Mouse (Mus musculus): ENCODE results near the gene Ston1. TPM values are rescaled to one million over a fixed set of nuclear protein-coding genes. Genes with fewer than 3 reads are reported as not detected.
A peak's percentile ranks its signal among the peaks of the same experiment; 100 is the strongest.

The Ston1 gene
- polyA plus RNA-seq, 1 experiment from 2014 or later, result 1.8 TPM

DNA sequence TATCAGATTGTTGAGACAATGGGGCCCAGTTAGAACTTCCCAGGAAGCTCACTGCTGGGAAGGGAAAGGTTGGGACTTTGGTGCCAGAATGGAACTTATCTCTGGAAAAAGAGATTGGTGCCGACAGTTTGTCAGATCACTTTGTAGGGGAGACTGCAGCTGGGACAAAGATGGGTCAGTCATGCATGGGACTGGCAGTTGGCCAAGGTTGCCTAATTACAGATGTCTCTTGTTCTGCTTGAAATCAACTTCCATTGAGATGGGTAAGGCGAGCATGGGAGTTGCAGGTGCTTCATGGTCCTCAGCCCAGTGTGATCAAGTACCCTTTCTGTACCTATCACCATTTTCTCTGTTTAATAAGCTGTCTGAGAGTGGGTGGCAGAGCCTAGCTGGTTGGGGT is 68.6 kb downstream of the Ston1 start:
- ATAC-seq (ENCODE audit: low read depth), result no peak

DNA sequence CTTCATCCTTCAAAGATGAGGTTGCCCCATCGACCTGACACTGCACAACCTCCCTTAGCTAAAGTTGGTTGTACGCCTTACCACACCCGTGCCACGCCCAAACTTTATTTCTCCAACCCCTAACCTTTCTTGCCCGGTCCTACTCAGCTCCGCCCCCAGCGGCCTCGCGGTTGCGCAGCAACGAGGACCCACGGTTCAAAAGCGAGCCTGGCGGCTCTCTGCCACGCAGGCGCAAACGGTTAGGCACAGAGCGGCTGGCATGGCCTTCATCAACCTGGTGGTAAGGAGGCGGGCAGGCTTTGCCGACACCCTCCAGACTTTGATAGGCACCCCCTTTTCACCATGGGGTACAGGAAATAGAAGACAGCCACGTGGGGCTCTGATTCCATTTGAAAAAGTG is 71.0 kb downstream of the Ston1 start, which contains the start of gene Gtf2a1l:
Gtf2a1l (plus strand) TSS at position 209 of the 400 bp plus-strand sequence.
- Histone ChIP-seq H3K9me3 (ENCODE audit: control insufficient read depth, low read length) (no peaks in the 10 kb centered on the region), H3K4me3 (ENCODE audit: low read depth, low read length) (no peak within 1 kb of the TSS), H3K36me3 (ENCODE audit: control insufficient read depth, insufficient read depth, low read length) (no peaks in the 10 kb centered on the region), H3K4me1 (ENCODE audit: control insufficient read depth, insufficient read depth, low read length) (no peaks in the 10 kb centered on the region), H3K4me2 (ENCODE audit: low read depth, low read length) (peak within 1 kb of the TSS; percentile 30; the same call in 1 of the 2 replicates), H3K27ac (ENCODE audit: low read depth, low read length) (no peak within 1 kb of the TSS), H3K9ac (replicated peaks; ENCODE audit: low read depth, low read length) (no peak within 1 kb of the TSS), H3K27me3 (ENCODE audit: control insufficient read depth, insufficient read depth, low read length) (no peaks in the 10 kb centered on the region)
- WGBS, result 26% methylated on average over 21 of the region's 21 CpGs
- ATAC-seq (ENCODE audit: low read depth), result peak; percentile 66; the same call in 1 of the 2 replicates

More for the DNA sequence above, 68.6 kb downstream of the Ston1 start:
- no peak overlapping the region for H3K4me3 ChIP-seq (ENCODE audit: low read depth, low read length)
- no peak overlapping the region for H3K9ac ChIP-seq (replicated peaks; ENCODE audit: low read depth, low read length)
- no peaks in the 10 kb centered on the region for H3K27me3 ChIP-seq (ENCODE audit: control insufficient read depth, insufficient read depth, low read length)
- H3K4me2 ChIP-seq (ENCODE audit: low read depth, low read length), result no peak overlapping the region
- no peaks in the 10 kb centered on the region for H3K9me3 ChIP-seq (ENCODE audit: control insufficient read depth, low read length)
- 44% methylated on average over 2 of the region's 2 CpGs for WGBS
- H3K27ac ChIP-seq (ENCODE audit: low read depth, low read length), result no peak overlapping the region
- H3K36me3 ChIP-seq (ENCODE audit: control insufficient read depth, insufficient read depth, low read length), result no peaks in the 10 kb centered on the region
- no peaks in the 10 kb centered on the region for H3K4me1 ChIP-seq (ENCODE audit: control insufficient read depth, insufficient read depth, low read length)

DNA sequence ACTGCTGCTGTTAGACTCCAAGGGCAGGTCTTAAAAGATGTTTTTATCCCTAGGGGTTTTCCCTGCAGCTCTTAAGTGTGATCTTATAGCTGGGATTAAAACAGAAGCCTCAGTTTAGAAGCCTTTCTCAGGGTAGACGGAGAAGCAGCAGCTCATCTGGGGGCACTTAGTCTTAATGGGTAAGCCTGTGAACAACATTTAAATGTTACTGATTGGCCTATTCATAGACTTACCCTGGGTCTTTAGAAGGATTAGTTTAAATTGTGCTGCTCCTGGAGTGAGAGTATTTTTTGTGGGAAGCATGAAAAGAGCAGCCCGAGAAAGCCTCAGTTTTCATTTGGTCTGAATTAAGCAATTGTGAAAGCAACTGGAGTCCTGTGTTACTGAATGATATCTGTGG is 72.4 kb downstream of the Ston1 start:
- Histone ChIP-seq H3K27ac (ENCODE audit: low read depth, low read length) (0 out of 2 replicates have a peak overlapping the region, but pooled peaks have one; percentile 22), H3K9me3 (ENCODE audit: control insufficient read depth, low read length) (no peaks in the 10 kb centered on the region), H3K4me2 (ENCODE audit: low read depth, low read length) (no peak overlapping the region), H3K4me1 (ENCODE audit: control insufficient read depth, insufficient read depth, low read length) (no peaks in the 10 kb centered on the region), H3K27me3 (ENCODE audit: control insufficient read depth, insufficient read depth, low read length) (no peaks in the 10 kb centered on the region), H3K4me3 (ENCODE audit: low read depth, low read length) (no peak overlapping the region), H3K9ac (replicated peaks; ENCODE audit: low read depth, low read length) (no peak overlapping the region), H3K36me3 (ENCODE audit: control insufficient read depth, insufficient read depth, low read length) (no peaks in the 10 kb centered on the region)
- ATAC-seq (ENCODE audit: low read depth), result no peak; the same call in 1 of the 2 replicates
- 11% methylated on average over 2 of the region's 2 CpGs for WGBS

DNA sequence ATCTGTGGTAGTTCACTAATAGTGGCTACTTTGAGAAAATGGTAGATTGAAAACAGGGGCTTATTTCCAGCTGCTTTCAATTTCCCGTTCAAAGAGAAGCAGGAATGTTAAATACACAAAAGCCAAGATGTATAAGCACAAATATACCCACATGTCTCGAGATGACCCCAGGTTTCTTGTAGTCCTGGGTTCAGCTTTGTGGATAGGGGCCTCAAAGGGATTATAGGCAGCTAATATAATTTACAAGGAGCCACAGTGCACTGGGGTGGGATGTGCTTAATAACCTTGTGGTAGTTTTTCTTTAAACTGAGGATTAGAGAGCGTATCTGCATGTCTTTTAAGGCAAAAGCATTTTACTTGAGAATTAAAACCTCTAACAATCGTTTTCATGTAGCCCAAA is 73.3 kb downstream of the Ston1 start:
- ATAC-seq (ENCODE audit: low read depth), result no peak
- WGBS, result 79% methylated on average over 4 of the region's 4 CpGs
- no peaks in the 10 kb centered on the region for H3K4me1 ChIP-seq (ENCODE audit: control insufficient read depth, insufficient read depth, low read length)

DNA sequence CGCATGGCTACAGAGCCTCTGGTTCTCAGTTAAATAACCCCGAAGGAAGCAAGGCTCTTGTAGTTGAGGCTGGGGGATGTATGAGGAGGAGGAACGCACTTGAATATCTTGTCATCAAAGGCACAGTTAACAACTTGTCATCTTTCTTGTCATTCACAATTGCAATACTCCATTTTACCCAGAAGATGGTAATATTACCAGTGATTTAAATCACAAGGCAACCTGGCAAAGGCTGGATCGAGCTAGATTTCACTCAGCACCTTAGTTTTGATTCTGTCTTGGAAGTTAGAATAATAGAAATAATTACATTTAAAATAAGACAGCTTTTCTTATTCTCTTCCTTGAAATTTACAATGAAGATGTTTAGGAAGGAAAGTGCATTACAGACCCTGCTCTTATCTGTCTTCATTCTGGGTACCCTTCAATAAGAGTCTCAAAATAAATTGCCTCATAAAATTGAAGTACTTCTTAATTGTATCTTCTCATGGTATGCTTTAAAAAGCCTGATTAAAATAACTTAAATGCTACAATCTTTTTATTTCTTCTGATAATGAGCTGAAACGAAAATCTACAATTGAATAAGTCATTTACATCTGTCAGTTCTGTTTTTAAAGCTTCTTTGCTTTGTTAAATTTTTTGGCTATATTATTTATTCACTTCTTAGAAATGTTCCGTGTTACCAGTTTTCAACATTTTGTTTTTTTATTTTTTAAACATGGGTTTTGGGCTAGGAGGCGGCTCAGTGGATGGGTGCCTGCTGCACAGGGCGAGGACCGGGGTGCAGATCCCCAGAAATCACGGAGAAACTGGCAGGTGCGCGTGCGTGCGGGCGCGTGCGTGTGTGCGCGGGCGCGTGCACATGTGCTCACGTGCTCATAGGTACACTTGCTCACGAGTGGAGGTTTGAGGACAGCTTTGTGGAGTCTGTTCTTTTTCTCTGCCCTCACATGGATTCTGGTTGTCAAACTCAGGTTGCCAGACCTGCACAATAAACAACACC is 78.1 kb downstream of the Ston1 start:
- ATAC-seq (ENCODE audit: low read depth), result no peak
- H3K4me2 ChIP-seq (ENCODE audit: low read depth, low read length), result no peak overlapping the region
- no peaks in the 10 kb centered on the region for H3K9me3 ChIP-seq (ENCODE audit: control insufficient read depth, low read length)
- no peaks in the 10 kb centered on the region for H3K27me3 ChIP-seq (ENCODE audit: control insufficient read depth, insufficient read depth, low read length)
- no peaks in the 10 kb centered on the region for H3K4me1 ChIP-seq (ENCODE audit: control insufficient read depth, insufficient read depth, low read length)
- no peaks in the 10 kb centered on the region for H3K36me3 ChIP-seq (ENCODE audit: control insufficient read depth, insufficient read depth, low read length)
- 93% methylated on average over 23 of the region's 23 CpGs for WGBS
- no peak overlapping the region for H3K9ac ChIP-seq (replicated peaks; ENCODE audit: low read depth, low read length)
- no peak overlapping the region for H3K4me3 ChIP-seq (ENCODE audit: low read depth, low read length)
- H3K27ac ChIP-seq (ENCODE audit: low read depth, low read length), result no peak overlapping the region

More for the DNA sequence above, 73.3 kb downstream of the Ston1 start:
- Histone ChIP-seq H3K4me2 (ENCODE audit: low read depth, low read length) (no peak overlapping the region), H3K9ac (replicated peaks; ENCODE audit: low read depth, low read length) (no peak overlapping the region), H3K27me3 (ENCODE audit: control insufficient read depth, insufficient read depth, low read length) (no peaks in the 10 kb centered on the region), H3K36me3 (ENCODE audit: control insufficient read depth, insufficient read depth, low read length) (no peaks in the 10 kb centered on the region), H3K9me3 (ENCODE audit: control insufficient read depth, low read length) (no peaks in the 10 kb centered on the region), H3K4me3 (ENCODE audit: low read depth, low read length) (no peak overlapping the region), H3K27ac (ENCODE audit: low read depth, low read length) (no peak overlapping the region)

DNA sequence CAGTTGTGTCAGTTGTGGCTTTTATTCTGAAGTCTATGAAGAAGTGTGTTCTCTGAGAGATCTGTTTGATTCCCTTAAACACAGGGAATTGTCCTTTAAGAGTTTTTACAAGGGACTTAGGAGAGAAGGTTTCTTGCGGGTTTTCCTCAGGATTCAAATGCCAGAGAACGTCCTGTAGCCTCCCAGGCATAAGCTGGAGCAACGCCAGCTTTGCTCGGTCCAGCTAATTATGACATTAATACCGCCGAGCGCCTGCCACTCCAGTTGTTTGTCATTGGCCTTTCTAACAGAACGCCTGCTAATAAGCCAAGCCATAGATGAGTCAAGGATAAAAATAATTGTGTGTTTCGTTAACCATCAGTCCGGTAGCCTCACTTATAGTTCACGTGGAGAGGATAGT is 90.7 kb downstream of the Ston1 start:
- 60% methylated on average over 11 of the region's 11 CpGs for WGBS
- Histone ChIP-seq H3K9ac (replicated peaks; ENCODE audit: low read depth, low read length) (no peak overlapping the region), H3K36me3 (ENCODE audit: control insufficient read depth, insufficient read depth, low read length) (no peaks in the 10 kb centered on the region), H3K4me2 (ENCODE audit: low read depth, low read length) (no peak overlapping the region), H3K4me1 (ENCODE audit: control insufficient read depth, insufficient read depth, low read length) (no peaks in the 10 kb centered on the region), H3K9me3 (ENCODE audit: control insufficient read depth, low read length) (no peaks in the 10 kb centered on the region), H3K4me3 (ENCODE audit: low read depth, low read length) (no peak overlapping the region), H3K27me3 (ENCODE audit: control insufficient read depth, insufficient read depth, low read length) (no peaks in the 10 kb centered on the region), H3K27ac (ENCODE audit: low read depth, low read length) (no peak overlapping the region)
- no peak for ATAC-seq (ENCODE audit: low read depth)

DNA sequence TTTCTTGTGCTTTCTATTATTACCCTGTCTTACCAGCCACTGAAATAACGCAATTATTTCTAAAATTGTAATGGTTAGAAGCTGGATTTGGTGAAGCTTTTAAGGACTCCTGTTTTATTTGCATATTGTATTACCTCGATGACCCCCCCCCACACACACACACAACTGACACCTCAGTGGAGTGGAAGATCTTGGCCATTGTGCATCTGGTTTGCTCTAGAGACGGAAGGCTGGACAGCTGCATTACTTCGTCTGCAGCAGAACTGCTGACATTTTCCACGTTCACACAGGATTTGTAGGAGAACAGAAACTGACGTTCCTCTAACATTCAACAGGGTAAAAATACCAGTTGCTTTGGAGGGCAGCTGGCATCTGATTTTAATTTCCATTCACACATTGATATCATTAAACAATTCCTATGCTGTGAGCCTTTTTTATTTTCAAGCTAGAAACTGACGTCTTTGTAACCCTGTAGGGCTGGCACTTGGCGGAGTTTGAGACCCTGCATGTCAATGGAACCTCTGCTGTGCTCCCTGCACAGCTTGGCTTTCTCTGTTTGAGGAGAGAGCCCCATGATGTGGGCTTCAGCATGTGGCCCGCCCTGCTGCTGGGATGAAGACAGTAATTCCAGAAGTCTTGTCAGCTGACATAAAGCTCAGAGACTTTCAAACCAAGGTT is 99.3 kb downstream of the Ston1 start:
- no peak for ATAC-seq (ENCODE audit: low read depth)
- Histone ChIP-seq H3K9me3 (ENCODE audit: control insufficient read depth, low read length) (no peaks in the 10 kb centered on the region), H3K27me3 (ENCODE audit: control insufficient read depth, insufficient read depth, low read length) (no peaks in the 10 kb centered on the region), H3K4me2 (ENCODE audit: low read depth, low read length) (no peak overlapping the region), H3K9ac (replicated peaks; ENCODE audit: low read depth, low read length) (no peak overlapping the region), H3K27ac (ENCODE audit: low read depth, low read length) (no peak overlapping the region), H3K4me3 (ENCODE audit: low read depth, low read length) (no peak overlapping the region), H3K36me3 (ENCODE audit: control insufficient read depth, insufficient read depth, low read length) (no peaks in the 10 kb centered on the region), H3K4me1 (ENCODE audit: control insufficient read depth, insufficient read depth, low read length) (no peaks in the 10 kb centered on the region)
- WGBS, result 61% methylated on average over 9 of the region's 9 CpGs

DNA sequence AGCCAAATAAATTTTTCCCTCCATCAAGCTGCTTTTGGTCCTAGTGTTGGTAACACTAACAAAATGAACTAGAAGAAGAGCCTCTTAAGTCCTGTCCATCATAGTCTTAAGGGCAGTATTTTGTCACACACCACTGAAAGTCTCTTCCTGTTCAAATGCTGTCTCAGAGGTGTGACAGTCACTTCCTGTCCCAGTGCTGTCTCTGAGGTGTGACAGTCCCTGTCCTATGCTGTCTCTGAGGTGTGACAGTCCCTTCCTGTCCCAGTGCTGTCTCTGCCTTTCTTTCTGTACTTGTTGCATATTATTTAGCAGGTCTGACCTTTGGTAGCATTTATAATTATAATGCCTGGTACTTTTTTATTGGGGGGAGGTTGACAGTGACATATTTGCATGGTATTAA is 103.4 kb downstream of the Ston1 start:
- H3K27ac ChIP-seq (ENCODE audit: low read depth, low read length), result no peak overlapping the region
- H3K27me3 ChIP-seq (ENCODE audit: control insufficient read depth, insufficient read depth, low read length), result no peaks in the 10 kb centered on the region
- no peak for ATAC-seq (ENCODE audit: low read depth)
- no peak overlapping the region for H3K9ac ChIP-seq (replicated peaks; ENCODE audit: low read depth, low read length)
- no peaks in the 10 kb centered on the region for H3K9me3 ChIP-seq (ENCODE audit: control insufficient read depth, low read length)
- H3K36me3 ChIP-seq (ENCODE audit: control insufficient read depth, insufficient read depth, low read length), result no peaks in the 10 kb centered on the region
- H3K4me1 ChIP-seq (ENCODE audit: control insufficient read depth, insufficient read depth, low read length), result no peaks in the 10 kb centered on the region
- no peak overlapping the region for H3K4me3 ChIP-seq (ENCODE audit: low read depth, low read length)
- no peak overlapping the region for H3K4me2 ChIP-seq (ENCODE audit: low read depth, low read length)

DNA sequence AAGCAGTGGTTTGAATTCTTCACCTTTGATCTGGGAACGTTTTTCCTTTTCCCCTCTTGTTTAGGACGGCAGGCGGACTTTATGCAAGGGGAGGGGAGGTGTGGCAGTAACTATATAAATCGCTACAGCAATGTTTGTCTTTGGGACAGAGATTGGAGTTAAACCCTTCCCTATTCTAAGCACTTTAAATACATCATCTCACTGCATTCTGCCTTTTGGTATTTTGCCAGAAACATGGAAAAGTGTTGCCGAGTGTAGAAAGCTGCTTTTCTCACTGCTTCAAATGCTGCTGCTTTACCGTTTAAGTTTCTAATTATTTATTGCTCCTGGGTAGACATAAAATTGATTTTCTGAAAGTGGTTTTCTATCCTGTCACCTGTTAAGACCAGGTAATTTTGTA is 104.9 kb downstream of the Ston1 start:
- H3K4me3 ChIP-seq (ENCODE audit: low read depth, low read length), result no peak overlapping the region
- no peaks in the 10 kb centered on the region for H3K9me3 ChIP-seq (ENCODE audit: control insufficient read depth, low read length)
- no peak overlapping the region for H3K27ac ChIP-seq (ENCODE audit: low read depth, low read length)
- peaks cover 3% of the 10 kb centered on the region; the same call in 1 of the 2 replicates for H3K4me1 ChIP-seq (ENCODE audit: control insufficient read depth, insufficient read depth, low read length)
- H3K36me3 ChIP-seq (ENCODE audit: control insufficient read depth, insufficient read depth, low read length), result no peaks in the 10 kb centered on the region
- H3K4me2 ChIP-seq (ENCODE audit: low read depth, low read length), result no peak overlapping the region
- no peak overlapping the region for H3K9ac ChIP-seq (replicated peaks; ENCODE audit: low read depth, low read length)
- H3K27me3 ChIP-seq (ENCODE audit: control insufficient read depth, insufficient read depth, low read length), result no peaks in the 10 kb centered on the region
- 20% methylated on average over 6 of the region's 6 CpGs for WGBS
- ATAC-seq (ENCODE audit: low read depth), result no peak

Measured in neural tube, embryonic 14.5 days (tissue).